Mouse (Mus musculus) right cerebral cortex, postnatal 36 days (tissue): ENCODE data around the gene Slc9a9.

Experiments
- DNase-seq, 2 experiments: peaks; one replicate each; pipeline ENCODE4 v3.0.0; 2022; ENCODE audit warnings: low spot score in 2 of 2, mixed read lengths in 1 of 2

Gene Slc9a9

GRCm38 (mm10) chr9:94682260-94682659, 12.6 kb downstream of the Slc9a9 start:
- DNase-seq: no peak

- DNase-seq: no peak
Measured at GRCm38 (mm10) chr9:94685640-94686039, 15.9 kb downstream of the Slc9a9 start.

- no peak for DNase-seq
Measured at GRCm38 (mm10) chr9:94686380-94686779, 16.7 kb downstream of the Slc9a9 start.

- DNase-seq: no peak
Measured at GRCm38 (mm10) chr9:94687203-94687859, 17.6 kb downstream of the Slc9a9 start.

- DNase-seq: no peak
Measured at GRCm38 (mm10) chr9:94691311-94692087, 21.8 kb downstream of the Slc9a9 start.

GRCm38 (mm10) chr9:94692122-94692521, 22.4 kb downstream of the Slc9a9 start:
- DNase-seq: no peak

GRCm38 (mm10) chr9:94694243-94694642, 24.5 kb downstream of the Slc9a9 start:
- no peak for DNase-seq

- DNase-seq: no peak
Measured at GRCm38 (mm10) chr9:94694983-94695382, 25.3 kb downstream of the Slc9a9 start.

GRCm38 (mm10) chr9:94696539-94697079, 26.9 kb downstream of the Slc9a9 start:
- no peak for DNase-seq

- DNase-seq: no peak
Measured at GRCm38 (mm10) chr9:94698175-94698574, 28.5 kb downstream of the Slc9a9 start.

- DNase-seq: peak; percentile 26 to 30
Measured at GRCm38 (mm10) chr9:94700549-94700948, 30.8 kb downstream of the Slc9a9 start.

- no peak for DNase-seq
Measured at GRCm38 (mm10) chr9:94701193-94701869, 31.6 kb downstream of the Slc9a9 start.

- DNase-seq: no peak
Measured at GRCm38 (mm10) chr9:94701965-94702634, 32.4 kb downstream of the Slc9a9 start.

GRCm38 (mm10) chr9:94704986-94705757, 35.5 kb downstream of the Slc9a9 start:
- no peak for DNase-seq

GRCm38 (mm10) chr9:94705758-94706026, 36.0 kb downstream of the Slc9a9 start:
- DNase-seq: no peak

GRCm38 (mm10) chr9:94712084-94712483, 42.4 kb downstream of the Slc9a9 start:
- no peak for DNase-seq

- no peak for DNase-seq
Measured at GRCm38 (mm10) chr9:94716695-94717094, 47.0 kb downstream of the Slc9a9 start.

GRCm38 (mm10) chr9:94723631-94724030, 53.9 kb downstream of the Slc9a9 start:
- no peak for DNase-seq

GRCm38 (mm10) chr9:94725121-94725520, 55.4 kb downstream of the Slc9a9 start:
- DNase-seq: no peak

- DNase-seq: no peak
Measured at GRCm38 (mm10) chr9:94727457-94727856, 57.7 kb downstream of the Slc9a9 start.

- DNase-seq: no peak
Measured at GRCm38 (mm10) chr9:94730396-94730795, 60.7 kb downstream of the Slc9a9 start.
